Mouse (Mus musculus): ENCODE measurements at regions not wholly inside any gene's neighbourhood (a gene's known extent, or its start where the extent isn't known, plus 50 kb on each side); places are given as distances from the start of the nearest gene placed in this dataset.

DNA sequence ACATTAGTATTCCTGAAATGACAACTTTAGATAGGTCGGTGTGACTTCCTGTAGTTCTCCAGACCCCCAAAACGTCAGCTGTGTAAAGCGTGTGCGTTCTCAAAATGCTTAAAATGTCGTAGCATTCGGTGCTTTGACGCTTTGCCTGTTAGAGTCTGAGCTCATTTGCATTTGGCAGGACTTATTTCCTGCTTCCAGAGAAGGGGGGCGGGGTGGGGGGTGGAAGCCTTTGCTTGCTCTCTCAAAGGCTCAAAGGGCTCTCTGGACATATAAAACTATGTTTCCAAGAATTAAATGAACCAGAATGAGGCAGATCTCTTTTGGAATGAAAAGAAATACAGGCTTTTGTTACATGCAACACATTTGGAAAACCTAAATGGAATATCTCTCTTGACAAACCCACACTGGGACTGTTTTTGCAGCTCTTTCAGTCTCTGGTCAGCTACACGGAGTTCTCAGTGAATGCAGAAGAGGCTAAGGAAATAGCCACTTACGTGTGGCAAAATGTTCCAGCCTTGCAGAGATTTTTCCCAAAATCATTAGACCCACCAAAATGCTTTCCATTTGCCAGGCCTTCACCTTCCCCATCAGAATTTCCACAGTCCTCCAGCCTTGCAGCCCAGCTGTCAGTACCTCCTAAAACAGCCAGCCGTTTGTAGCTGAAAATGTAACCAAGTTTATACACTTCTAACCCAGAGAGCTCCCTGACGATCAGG lies 163.4 kb downstream of the Spry2 start:
- TF ChIP-seq CTCF (IDR thresholded peaks at IDR 0.05; ENCODE audit: low read depth, low read length) = no peak
- no peak for TF ChIP-seq POLR2A (IDR thresholded peaks at IDR 0.05; ENCODE audit: insufficient read depth, low read length)
- no peak for TF ChIP-seq EP300 (IDR thresholded peaks at IDR 0.05; ENCODE audit: insufficient read depth, low read depth, low read length)
